Mouse (Mus musculus) CD4-positive, CD25-positive, alpha-beta regulatory T cell (primary cell): ENCODE measurements around the gene Cldn5. TPM values are rescaled to one million over a fixed set of nuclear protein-coding genes. Genes with fewer than 3 reads are reported as not detected.

Source experiments
- polyA plus RNA-seq: library from polyadenylated mRNA; unstranded; fragments of 100-300 nt; shearing (Covaris generic); gene quantifications from one replicate; pipeline ENCODE4 v1.2.1, GENCODE M21; 2017

Gene Cldn5
- polyA plus RNA-seq: not detected

GRCm38 (mm10) chr16:18776556-18777100 is at the start of gene Cldn5:
Gene Cldn5, plus strand, starts transcription at chr16:18776847.

DNA sequence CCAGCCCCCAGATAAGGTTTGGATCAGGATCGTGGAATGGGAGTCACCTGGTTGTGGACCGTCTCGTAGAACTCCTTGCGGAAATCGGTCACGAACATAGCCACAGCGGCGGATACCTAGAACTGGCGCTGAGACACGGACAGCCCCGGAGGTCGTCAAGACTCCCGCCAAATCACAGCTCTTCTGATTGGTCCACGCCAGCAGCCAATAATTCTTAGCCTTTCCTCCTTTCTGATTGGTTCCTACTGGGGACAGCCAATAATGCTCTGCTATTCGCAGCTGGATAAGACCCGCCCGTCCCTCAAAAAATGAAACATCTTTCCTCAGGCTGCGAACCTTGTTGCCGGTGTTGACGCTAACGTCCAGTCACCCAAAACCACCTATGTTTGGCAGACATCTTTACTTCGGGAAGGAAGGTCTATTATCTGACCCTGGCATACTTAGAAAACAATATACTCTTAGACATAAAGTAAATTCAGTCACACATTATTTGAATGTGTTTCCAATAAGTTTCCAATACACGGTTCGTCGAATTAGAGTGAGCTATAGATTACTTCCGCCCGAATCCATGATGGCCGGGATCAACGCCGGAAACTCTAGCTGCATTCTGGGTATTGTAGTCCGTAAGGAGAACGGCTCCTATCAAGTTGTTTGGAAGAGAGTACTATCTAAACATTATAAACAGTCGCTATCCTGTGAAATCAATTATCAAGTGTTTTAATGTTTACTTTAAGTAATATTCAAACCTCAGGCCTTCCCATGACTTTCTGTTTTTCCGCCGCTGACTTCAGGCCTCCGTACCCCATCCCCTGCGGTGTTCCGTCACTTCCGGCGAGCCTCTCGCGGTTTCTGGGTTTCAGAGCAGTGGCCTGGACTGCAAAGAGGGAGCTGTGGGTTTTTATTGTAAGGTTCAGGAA is 35.1 kb downstream of the Cldn5 start, which contains the start of the genes Ufd1 and Cdc45:
Gene Ufd1 (plus strand): TSS at position 312 of the 917 bp plus-strand sequence.
Gene Cdc45 (minus strand): TSS at position 520 of the 917 bp plus-strand sequence.

Other genes starting within 250 kb of the Cldn5 start
- gene Tbx1, start 186.2 kb upstream of the Cldn5 start, polyA plus RNA-seq: 0.20 TPM
- gene Gp1bb, start 154.4 kb upstream of the Cldn5 start, polyA plus RNA-seq: not detected
- gene Gm49601, start 150.4 kb upstream of the Cldn5 start, polyA plus RNA-seq: 0.18 TPM
- gene Sept5, start 146.9 kb upstream of the Cldn5 start, polyA plus RNA-seq: 0.53 TPM
- gene Ufd1, start 34.9 kb downstream of the Cldn5 start, polyA plus RNA-seq: 147 TPM
- 6.7 TPM for gene Cdc45, start 35.1 kb downstream of the Cldn5 start, polyA plus RNA-seq
- gene 2510002D24Rik, start 59.7 kb downstream of the Cldn5 start, polyA plus RNA-seq: 93.3 TPM
- not detected for gene Gm28539, start 59.7 kb downstream of the Cldn5 start, polyA plus RNA-seq
- gene Mrpl40, start 100.0 kb downstream of the Cldn5 start, polyA plus RNA-seq: 82.8 TPM
- gene Hira, start 100.2 kb downstream of the Cldn5 start, polyA plus RNA-seq: 21.6 TPM